Comparison of ENCODE assay signal across 14 mouse cellular contexts in genomic region chr11:35481611-35482363, GRCm38 (mm10).
"Had no signal": no experiment of that assay in that cellular context is flagged by ENCODE, and none has a peak within 500 bp of the region (broad histone marks: within the 10 kb centered on the region; RNA-seq: fewer than 3 reads in every experiment).

No protein-coding gene starts in this region.

- DNase-seq: kidney, adult 8-10 months; kidney, postnatal 36 days; lung, postnatal 14 days; right cerebral cortex, adult 18-20 months; right cerebral cortex, postnatal 25 days; thymus, postnatal 4 days had no signal

- H3K4me1 ChIP-seq: lung, embryonic 15.5 days had no signal

- H3K27me3 ChIP-seq: limb, embryonic 12.5 days; lung, embryonic 15.5 days had no signal

- H3K9ac ChIP-seq: limb, embryonic 12.5 days; lung, embryonic 15.5 days; midbrain, embryonic 13.5 days; neural tube, embryonic 15.5 days had no signal

- H3K4me2 ChIP-seq: limb, embryonic 12.5 days; lung, embryonic 15.5 days; midbrain, embryonic 13.5 days; neural tube, embryonic 15.5 days had no signal

- ATAC-seq: intestine, postnatal 0 days; midbrain, embryonic 13.5 days had no signal

- H3K36me3 ChIP-seq: limb, embryonic 12.5 days; lung, embryonic 15.5 days; midbrain, embryonic 13.5 days; neural tube, embryonic 15.5 days had no signal

- H3K9me3 ChIP-seq: midbrain, embryonic 13.5 days; neural tube, embryonic 15.5 days had no signal

- H3K4me3 ChIP-seq: limb, embryonic 12.5 days; lung, embryonic 15.5 days; midbrain, embryonic 13.5 days; myocyte; neural tube, embryonic 15.5 days had no signal

- H3K27ac ChIP-seq: kidney, postnatal 0 days; limb, embryonic 12.5 days; lung, embryonic 15.5 days; macrophage; midbrain, embryonic 13.5 days; neural tube, embryonic 15.5 days had no signal
